Mouse (Mus musculus): Measurements from ENCODE around the gene Zfp960. TPM values are rescaled to one million over a fixed set of nuclear protein-coding genes. Genes with fewer than 3 reads are reported as not detected.
A peak's percentile ranks its signal among the peaks of the same experiment; 100 is the strongest.
"Not testable (repeated sequence)": the region's sequence is repeated elsewhere in the genome, so short reads cannot be mapped to it uniquely, and the experiment has no call there.

The Zfp960 gene
- total RNA-seq (2021), result 1 to 10 TPM; 6.1 to 6.8 TPM
- long read RNA-seq, experiment 1, partial matches to known transcripts, result 0 of 3 reads
- long read RNA-seq, experiment 1, other reads (novel, unspliced or antisense), result 2 of 3 reads
- long read RNA-seq, experiment 2, partial matches to known transcripts, result 0 of 2 reads
- long read RNA-seq, experiment 2, other reads (novel, unspliced or antisense), result 2 of 2 reads

DNA sequence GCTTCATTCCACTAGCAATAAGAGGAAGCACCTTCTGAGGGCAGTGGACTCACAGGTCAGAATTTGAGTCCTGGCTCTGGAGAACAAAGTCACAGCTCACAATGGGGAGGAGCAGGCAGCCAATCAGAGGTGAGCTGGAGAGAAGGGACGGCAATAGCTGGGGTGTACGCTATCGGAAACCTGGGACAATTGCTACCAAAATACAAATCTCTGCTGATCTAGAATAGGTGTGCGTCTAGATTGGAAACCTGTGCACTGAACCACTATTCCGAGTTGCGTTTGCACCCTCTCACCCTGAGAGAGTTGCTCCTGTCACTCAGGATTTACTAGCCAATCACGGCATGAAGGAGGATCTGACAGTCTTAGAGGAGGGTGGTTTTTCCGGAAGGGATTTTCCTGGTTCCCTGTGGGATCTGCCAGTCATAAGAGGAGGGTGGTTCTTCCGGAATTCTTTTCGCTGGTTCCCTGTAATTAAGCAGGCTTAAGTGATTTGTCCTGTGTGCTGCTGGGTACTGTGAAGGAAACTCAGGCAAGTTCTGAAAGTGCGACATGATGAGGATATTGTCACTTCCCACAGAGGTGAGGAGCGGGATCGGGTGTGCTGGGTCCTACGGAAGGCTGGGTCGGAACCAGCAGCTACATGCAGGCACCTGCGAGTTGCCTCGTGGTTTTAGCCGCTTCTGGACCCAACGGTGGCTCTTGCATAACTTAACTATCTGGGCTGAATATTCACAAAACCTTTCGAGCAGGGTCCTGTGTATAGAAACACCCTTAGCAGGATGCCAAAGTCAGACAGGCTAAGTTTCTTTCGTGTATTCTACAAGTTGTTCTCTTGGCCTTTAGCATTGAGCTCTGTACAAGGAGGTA, at the start of gene Zfp960:
Gene Zfp960, plus strand, starts transcription at position 486 of the 867 bp plus-strand sequence.
- DNase-seq, result peak; percentile 86 to 91

- DNase-seq, result not testable (repeated sequence)
Measured at GRCm38 (mm10) chr17:17018071-17018470, 45.8 kb upstream of the Zfp960 start.

GRCm38 (mm10) chr17:17059566-17059965, 4.3 kb upstream of the Zfp960 start:
- DNase-seq, result not testable (repeated sequence)

- not testable (repeated sequence) for DNase-seq
Measured at GRCm38 (mm10) chr17:17120830-17121502, 57.1 kb downstream of the Zfp960 start, which contains the start of gene Zfp97. Gene Zfp97, plus strand, starts transcription at chr17:17121415.

Other genes with a start within 250 kb of the Zfp960 start
- 1 to 10 TPM; 3.0 to 4.2 TPM for gene Zfp97, start 57.3 kb downstream of the Zfp960 start, total RNA-seq (2021)

Measured in adrenal gland, postnatal 36 days (tissue).